Mouse (Mus musculus): ENCODE measurements around the gene Jmjd1c.

GRCm38 (mm10) chr10:67111044-67111798 lies 15.3 kb downstream of the Jmjd1c start:
- TF ChIP-seq CTCF (IDR thresholded peaks at IDR 0.05; ENCODE audit: control insufficient read depth, insufficient read depth, insufficient replicate concordance, low read depth, low read length) (no peak), POLR2A (IDR thresholded peaks at IDR 0.05; ENCODE audit: control insufficient read depth, low read depth, low read length) (no peak)
